Mouse (Mus musculus): ENCODE measurements around the gene Hist1h2bg. TPM values are rescaled to one million over a fixed set of nuclear protein-coding genes. Genes with fewer than 3 reads are reported as not detected.
"Not testable (repeated sequence)": the region's sequence is repeated elsewhere in the genome, so short reads cannot be mapped to it uniquely, and the experiment has no call there.

The Hist1h2bg gene
- polyA plus RNA-seq, 1 experiment from 2014 or later: 6.3 TPM

DNA sequence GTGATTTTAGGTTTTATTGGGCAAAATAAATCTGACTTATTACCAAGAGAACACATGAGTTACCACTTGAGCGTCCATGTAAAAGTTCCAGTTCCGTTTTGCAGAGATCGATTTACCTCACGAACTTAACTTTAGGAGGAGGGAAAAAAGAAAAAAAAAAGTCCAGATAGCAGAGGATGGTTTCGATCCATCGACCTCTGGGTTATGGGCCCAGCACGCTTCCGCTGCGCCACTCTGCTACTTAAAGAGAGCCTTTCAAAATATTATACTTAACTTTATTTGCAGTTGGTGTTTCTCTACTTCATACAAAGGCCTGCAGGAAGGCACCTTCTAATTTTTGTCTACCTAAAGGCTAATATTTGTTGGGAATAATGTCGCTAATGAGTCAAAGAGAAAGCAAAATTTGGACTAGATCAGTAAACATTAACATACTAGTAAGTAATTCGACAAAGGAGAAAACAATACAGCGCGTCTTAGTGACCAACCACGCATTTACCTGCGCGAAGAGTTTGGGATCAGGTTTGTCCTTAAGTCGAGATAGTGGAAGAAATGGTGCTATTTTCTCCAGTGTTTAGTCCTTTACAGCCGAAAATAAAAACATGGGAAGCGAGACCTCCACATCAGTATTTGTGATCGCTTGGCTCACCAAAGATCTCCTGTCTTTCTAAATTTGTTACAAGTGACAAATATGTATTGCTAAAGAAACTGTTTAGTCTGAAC, 40.9 kb upstream of the Hist1h2bg start:
- no peaks in the 10 kb centered on the region for H3K9me3 ChIP-seq (ENCODE audit: control insufficient read depth, low read length)
- H3K4me3 ChIP-seq (ENCODE audit: low read depth, low read length): peak overlapping the region; percentile 65
- peak overlapping the region; percentile 100 for H3K27ac ChIP-seq (ENCODE audit: low read depth, low read length)
- ATAC-seq (replicated peaks; ENCODE audit: low FRiP score) (no peak), DNase-seq (ENCODE audit: low spot score) (no peak)
- no peaks in the 10 kb centered on the region for H3K27me3 ChIP-seq (replicated peaks; ENCODE audit: control insufficient read depth, insufficient read depth, low read length)
- H3K36me3 ChIP-seq (ENCODE audit: control insufficient read depth, insufficient read depth, low read length): no peaks in the 10 kb centered on the region
- H3K9ac ChIP-seq (ENCODE audit: low read depth, low read length): peak overlapping the region; percentile 94
- H3K4me2 ChIP-seq: peak overlapping the region; percentile 88
- WGBS: under 1% methylated on average over 20 of the region's 20 CpGs
- peaks cover 17% of the 10 kb centered on the region for H3K4me1 ChIP-seq (replicated peaks; ENCODE audit: control insufficient read depth, insufficient read depth, low read length)

DNA sequence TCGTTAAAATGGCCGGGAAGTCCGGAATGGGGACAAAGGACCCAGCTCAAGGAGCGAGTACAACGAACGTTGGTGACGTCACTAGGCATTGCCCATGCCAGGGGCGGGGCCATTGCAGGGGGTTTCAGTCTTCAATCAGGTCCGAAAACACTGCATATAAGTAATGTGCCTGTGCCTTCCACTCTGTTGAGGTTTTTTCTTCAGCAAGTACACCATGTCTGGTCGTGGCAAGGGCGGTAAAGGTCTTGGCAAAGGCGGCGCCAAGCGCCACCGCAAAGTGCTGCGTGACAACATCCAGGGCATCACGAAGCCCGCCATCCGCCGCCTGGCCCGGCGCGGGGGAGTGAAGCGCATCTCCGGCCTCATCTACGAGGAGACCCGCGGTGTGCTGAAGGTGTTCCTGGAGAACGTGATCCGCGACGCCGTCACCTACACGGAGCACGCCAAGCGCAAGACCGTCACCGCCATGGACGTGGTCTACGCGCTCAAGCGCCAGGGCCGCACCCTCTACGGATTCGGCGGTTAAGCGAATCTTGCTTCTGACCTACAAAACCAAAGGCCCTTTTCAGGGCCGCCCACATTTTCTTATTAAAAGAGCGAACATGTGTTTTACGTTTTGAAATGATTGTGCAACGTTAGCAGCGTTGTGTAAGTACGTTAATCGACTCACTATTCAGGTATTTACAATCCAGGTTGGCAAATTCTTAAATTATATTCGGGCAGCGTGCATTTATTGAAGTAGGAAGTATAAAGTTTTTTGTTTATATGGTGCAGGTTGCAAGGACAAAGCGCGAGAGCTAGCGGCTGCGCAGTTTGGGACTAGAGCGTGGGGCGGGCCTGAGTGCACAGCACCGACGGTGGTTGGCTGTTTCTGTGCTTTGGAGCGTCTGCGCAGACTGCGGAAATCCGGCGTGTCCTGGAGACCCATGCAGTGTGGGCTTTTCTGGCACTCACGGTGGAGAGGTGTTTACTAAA, 40.0 kb upstream of the Hist1h2bg start, which contains the start of gene Hist1h4h:
TSS of gene Hist1h4h (plus strand) at position 150 of the 975 bp plus-strand sequence.
- peak; percentile 67 for ATAC-seq (replicated peaks; ENCODE audit: low FRiP score)
- peak; percentile 96 for DNase-seq (ENCODE audit: low spot score)
- under 1% methylated on average over 54 of the region's 70 CpGs for WGBS
- Histone ChIP-seq H3K4me1 (replicated peaks; ENCODE audit: control insufficient read depth, insufficient read depth, low read length) (peaks cover 15% of the 10 kb centered on the region), H3K36me3 (ENCODE audit: control insufficient read depth, insufficient read depth, low read length) (no peaks in the 10 kb centered on the region), H3K27me3 (replicated peaks; ENCODE audit: control insufficient read depth, insufficient read depth, low read length) (no peaks in the 10 kb centered on the region), H3K9me3 (ENCODE audit: control insufficient read depth, low read length) (no peaks in the 10 kb centered on the region), H3K4me3 (ENCODE audit: low read depth, low read length) (peak within 1 kb of the TSS; percentile 65), H3K27ac (ENCODE audit: low read depth, low read length) (peak within 1 kb of the TSS; percentile 100), H3K4me2 (peak within 1 kb of the TSS; percentile 88), H3K9ac (ENCODE audit: low read depth, low read length) (peak within 1 kb of the TSS; percentile 94)

DNA sequence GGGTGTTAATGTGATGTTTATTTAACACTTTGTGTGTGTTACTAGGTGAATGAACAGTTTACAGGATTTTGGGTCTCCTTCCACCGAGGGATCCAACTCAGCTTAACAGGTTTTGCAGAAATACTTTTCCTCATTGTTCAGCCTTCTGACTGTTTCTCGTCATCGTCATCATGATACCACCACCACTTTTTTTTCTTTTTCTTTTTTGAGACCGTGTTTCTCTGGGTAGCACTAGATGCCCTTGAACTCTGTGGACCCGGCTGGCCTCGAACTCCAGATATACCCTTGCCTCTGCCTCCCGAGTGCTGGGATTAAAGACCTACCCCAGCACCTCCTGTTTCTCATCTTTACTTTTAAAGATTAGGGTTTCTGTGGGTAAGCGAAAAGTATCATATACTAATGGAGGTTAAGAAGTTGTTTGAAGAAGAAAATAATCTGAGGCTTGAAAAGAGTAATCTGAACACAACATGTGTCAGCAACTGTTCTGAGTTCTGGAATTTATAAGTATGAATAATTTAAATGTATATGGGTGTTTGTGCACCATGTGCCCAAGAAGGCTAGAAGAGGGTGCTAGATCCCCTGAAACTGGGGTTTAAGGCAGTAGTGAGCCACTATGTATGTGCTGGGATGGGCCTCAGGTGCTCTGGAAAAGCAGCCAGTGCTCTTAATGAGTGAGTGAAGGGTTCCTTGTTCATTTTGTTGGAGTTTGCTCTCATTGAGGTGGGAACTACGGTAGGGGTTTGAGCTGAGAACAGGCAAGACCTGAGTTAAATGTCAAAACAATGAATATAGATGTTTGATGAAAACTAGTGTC, 38.7 kb upstream of the Hist1h2bg start:
- peak overlapping the region; percentile 65 for H3K4me3 ChIP-seq (ENCODE audit: low read depth, low read length)
- no peaks in the 10 kb centered on the region for H3K9me3 ChIP-seq (ENCODE audit: control insufficient read depth, low read length)
- H3K9ac ChIP-seq (ENCODE audit: low read depth, low read length): peak overlapping the region; percentile 94
- no peaks in the 10 kb centered on the region for H3K36me3 ChIP-seq (ENCODE audit: control insufficient read depth, insufficient read depth, low read length)
- DNase-seq (ENCODE audit: low spot score) (no peak), ATAC-seq (replicated peaks; ENCODE audit: low FRiP score) (no peak)
- peak overlapping the region; percentile 100 for H3K27ac ChIP-seq (ENCODE audit: low read depth, low read length)
- H3K4me2 ChIP-seq: peak overlapping the region; percentile 88
- 21% methylated on average over 9 of the region's 9 CpGs for WGBS
- H3K4me1 ChIP-seq (replicated peaks; ENCODE audit: control insufficient read depth, insufficient read depth, low read length): peaks cover 16% of the 10 kb centered on the region
- H3K27me3 ChIP-seq (replicated peaks; ENCODE audit: control insufficient read depth, insufficient read depth, low read length): no peaks in the 10 kb centered on the region

DNA sequence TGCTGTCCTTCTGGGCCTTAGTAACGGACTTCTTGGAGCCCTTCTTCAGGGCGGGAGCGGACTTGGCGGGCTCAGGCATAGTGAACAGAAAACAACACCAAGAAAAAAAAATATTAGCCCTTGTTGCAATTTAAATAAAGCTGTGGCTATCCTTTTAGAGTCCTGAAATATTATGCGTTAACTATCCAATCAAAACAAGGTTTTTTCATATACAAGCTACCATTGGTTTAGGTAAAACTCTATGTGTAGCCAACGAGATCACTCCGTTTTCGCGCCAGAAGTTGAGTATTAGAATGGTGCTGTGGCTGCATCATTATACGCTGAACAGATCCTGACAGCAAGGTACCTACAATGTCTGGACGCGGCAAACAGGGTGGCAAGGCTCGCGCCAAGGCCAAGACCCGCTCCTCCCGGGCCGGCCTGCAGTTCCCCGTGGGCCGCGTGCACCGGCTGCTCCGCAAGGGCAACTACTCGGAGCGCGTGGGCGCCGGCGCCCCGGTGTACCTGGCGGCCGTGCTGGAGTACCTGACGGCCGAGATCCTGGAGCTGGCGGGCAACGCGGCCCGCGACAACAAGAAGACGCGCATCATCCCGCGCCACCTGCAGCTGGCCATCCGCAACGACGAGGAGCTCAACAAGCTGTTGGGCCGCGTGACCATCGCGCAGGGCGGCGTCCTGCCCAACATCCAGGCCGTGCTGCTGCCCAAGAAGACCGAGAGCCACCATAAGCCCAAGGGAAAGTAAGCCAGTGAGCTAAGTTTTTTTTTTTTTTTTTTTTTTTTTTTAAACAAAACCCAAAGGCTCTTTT, 37.4 kb upstream of the Hist1h2bg start, which contains the start of gene Hist1h2af:
TSS of gene Hist1h2af (plus strand) at position 347 of the 808 bp plus-strand sequence.
- Histone ChIP-seq H3K27ac (ENCODE audit: low read depth, low read length) (peak within 1 kb of the TSS; percentile 100), H3K4me3 (ENCODE audit: low read depth, low read length) (peak within 1 kb of the TSS; percentile 65), H3K9ac (ENCODE audit: low read depth, low read length) (peak within 1 kb of the TSS; percentile 94), H3K4me1 (replicated peaks; ENCODE audit: control insufficient read depth, insufficient read depth, low read length) (peaks cover 17% of the 10 kb centered on the region), H3K4me2 (peak within 1 kb of the TSS; percentile 88)
- not testable (repeated sequence) for DNase-seq (ENCODE audit: low spot score); H3K27me3 ChIP-seq (replicated peaks; ENCODE audit: control insufficient read depth, insufficient read depth, low read length); H3K9me3 ChIP-seq (ENCODE audit: control insufficient read depth, low read length); H3K36me3 ChIP-seq (ENCODE audit: control insufficient read depth, insufficient read depth, low read length)
- ATAC-seq (replicated peaks; ENCODE audit: low FRiP score): peak; percentile 54
- under 1% methylated on average over 21 of the region's 53 CpGs for WGBS

DNA sequence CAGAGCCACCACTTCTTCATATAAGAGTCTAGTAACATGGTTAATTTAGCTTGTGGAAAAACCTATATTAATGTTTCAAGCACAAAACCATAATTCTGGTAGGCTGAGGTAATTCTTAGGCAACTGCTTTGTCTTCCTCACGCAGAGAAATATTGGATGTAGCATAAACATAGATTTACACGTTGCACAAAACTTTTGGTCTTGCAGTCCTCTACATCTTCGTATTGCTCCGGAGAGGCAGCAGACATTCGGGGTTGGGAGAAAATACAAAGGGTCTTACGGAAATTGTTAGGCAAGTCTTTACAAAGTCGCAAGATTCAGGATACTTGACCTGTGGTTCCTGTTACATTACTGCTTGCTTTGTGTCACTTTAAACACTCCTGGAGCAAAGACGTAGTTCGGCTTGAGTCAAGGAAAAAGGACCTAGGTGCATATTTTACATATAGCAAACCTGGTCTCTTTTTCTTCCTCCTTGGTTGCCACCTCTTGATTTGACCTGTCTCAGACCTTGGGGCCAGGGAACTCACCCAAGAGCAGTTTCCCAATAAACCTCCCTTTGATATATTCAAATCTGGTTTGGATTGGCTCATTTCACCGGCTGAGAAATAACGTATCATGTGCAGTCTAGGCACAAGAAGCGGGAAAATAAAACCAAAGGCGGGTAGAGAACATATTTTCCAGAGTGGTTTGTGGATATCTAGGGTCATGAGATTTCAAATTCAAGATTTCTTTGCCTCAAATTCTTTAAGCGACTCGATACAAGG, 36.6 kb upstream of the Hist1h2bg start:
- Histone ChIP-seq H3K4me3 (ENCODE audit: low read depth, low read length) (peak overlapping the region; percentile 65), H3K9me3 (ENCODE audit: control insufficient read depth, low read length) (no peaks in the 10 kb centered on the region), H3K36me3 (ENCODE audit: control insufficient read depth, insufficient read depth, low read length) (no peaks in the 10 kb centered on the region), H3K4me2 (peak overlapping the region; percentile 88), H3K4me1 (replicated peaks; ENCODE audit: control insufficient read depth, insufficient read depth, low read length) (peaks cover 14% of the 10 kb centered on the region), H3K27me3 (replicated peaks; ENCODE audit: control insufficient read depth, insufficient read depth, low read length) (no peaks in the 10 kb centered on the region), H3K27ac (ENCODE audit: low read depth, low read length) (peak overlapping the region; percentile 100), H3K9ac (ENCODE audit: low read depth, low read length) (peak overlapping the region; percentile 94)
- ATAC-seq (replicated peaks; ENCODE audit: low FRiP score) (peak; percentile 26; the same call in 1 of the 2 replicates), DNase-seq (ENCODE audit: low spot score) (no peak)
- under 1% methylated on average over 15 of the region's 15 CpGs for WGBS

DNA sequence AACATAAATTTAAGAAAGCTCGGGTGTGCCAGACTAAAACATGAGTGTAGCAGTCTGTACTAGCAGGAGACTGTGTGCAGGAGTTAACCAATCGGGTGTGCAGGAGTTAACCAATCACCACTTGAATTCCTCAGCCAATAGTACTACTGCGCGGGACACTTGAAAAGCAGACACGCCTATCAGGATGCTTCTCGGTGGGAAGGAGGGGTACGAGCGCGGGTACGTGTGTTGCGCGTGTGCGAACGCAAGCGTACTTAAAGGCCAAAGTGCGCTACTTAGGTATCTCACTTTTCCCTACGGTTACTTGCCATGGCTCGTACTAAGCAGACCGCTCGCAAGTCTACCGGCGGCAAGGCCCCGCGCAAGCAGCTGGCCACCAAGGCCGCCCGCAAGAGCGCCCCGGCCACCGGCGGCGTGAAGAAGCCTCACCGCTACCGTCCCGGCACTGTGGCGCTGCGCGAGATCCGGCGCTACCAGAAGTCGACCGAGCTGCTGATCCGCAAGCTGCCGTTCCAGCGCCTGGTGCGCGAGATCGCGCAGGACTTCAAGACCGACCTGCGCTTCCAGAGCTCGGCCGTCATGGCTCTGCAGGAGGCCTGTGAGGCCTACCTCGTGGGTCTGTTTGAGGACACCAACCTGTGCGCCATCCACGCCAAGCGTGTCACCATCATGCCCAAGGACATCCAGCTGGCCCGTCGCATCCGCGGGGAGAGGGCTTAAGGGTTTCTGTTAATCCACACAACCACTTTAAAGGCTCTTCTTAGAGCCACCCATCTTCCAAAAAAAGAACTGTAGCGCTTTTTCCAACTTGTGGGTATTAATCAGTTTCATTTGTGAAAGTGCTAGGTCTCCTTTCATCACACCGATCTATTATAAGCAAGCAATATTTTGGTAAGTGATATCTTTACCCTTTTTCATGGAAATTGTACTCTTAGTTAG, 35.8 kb upstream of the Hist1h2bg start, which contains the start of gene Hist1h3g:
TSS of gene Hist1h3g (plus strand) at position 286 of the 939 bp plus-strand sequence.
- H3K36me3 ChIP-seq (ENCODE audit: control insufficient read depth, insufficient read depth, low read length); H3K27me3 ChIP-seq (replicated peaks; ENCODE audit: control insufficient read depth, insufficient read depth, low read length); H3K9me3 ChIP-seq (ENCODE audit: control insufficient read depth, low read length): not testable (repeated sequence)
- peak; percentile 84 for ATAC-seq (replicated peaks; ENCODE audit: low FRiP score)
- peak within 1 kb of the TSS; percentile 100 for H3K27ac ChIP-seq (ENCODE audit: low read depth, low read length)
- H3K9ac ChIP-seq (ENCODE audit: low read depth, low read length): peak within 1 kb of the TSS; percentile 94
- under 1% methylated on average over 45 of the region's 62 CpGs for WGBS
- H3K4me1 ChIP-seq (replicated peaks; ENCODE audit: control insufficient read depth, insufficient read depth, low read length): peaks cover 15% of the 10 kb centered on the region
- H3K4me3 ChIP-seq (ENCODE audit: low read depth, low read length): peak within 1 kb of the TSS; percentile 65
- H3K4me2 ChIP-seq: peak within 1 kb of the TSS; percentile 88
- peak; percentile 90 for DNase-seq (ENCODE audit: low spot score)
